Mouse (Mus musculus): Measurements from ENCODE around the gene Padi1. TPM values are rescaled to one million over a fixed set of nuclear protein-coding genes. Genes with fewer than 3 reads are reported as not detected.

The Padi1 gene
- polyA plus RNA-seq (2017; shearing (Covaris generic)): 0.32 TPM

GRCm38 (mm10) chr4:140845666-140846065, at the start of gene Padi1:
Padi1 (minus strand) TSS chr4:140845778.

DNA sequence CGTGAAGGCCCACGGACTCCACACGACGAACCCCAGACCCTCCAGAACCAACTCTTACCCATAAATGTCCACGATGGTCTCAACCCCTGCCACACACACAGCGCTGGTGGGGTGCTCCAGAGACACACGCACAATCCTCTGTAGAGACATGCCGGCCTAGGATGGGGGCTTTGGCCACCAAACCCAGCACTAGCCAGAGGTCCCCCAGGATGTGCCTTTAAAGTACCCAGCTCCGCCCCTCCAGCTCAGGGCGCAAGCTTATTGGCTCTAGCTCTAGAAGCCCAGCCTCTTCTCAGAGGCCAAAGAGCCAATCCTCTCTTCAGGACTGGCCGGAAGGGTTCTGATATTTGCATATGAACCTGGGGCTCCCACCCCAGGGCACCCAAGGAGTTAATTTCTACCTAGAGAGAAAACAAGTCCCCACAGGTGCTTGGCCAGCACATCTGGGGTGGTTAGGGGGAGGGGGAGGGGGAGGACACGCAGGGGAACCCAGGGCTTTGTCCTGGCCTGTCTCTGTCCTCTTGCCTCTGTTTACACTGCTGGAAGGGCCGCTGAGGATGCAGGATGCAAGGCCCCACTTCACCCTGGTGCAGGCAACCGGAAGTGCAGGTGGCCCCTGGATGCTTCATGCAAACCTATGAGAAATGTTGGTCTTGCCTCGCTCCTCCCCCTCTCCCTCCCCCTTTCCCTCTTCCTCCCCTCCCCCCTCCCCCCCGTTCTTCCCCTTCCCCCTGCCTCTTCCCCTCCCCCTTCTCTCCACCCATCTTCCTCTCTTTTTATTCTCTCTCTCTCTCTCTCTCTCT, 34.9 kb downstream of the Padi1 start, which contains the start of gene Padi3:
Gene Padi3, minus strand, starts transcription at position 191 of the 803 bp plus-strand sequence.

GRCm38 (mm10) chr4:140774025-140774800, 71.4 kb downstream of the Padi1 start, which contains the start of gene Padi4:
Padi4 (minus strand) TSS chr4:140774236.

Other genes with a start within 250 kb of the Padi1 start
- gene Arhgef10l, start 179.8 kb downstream of the Padi1 start, polyA plus RNA-seq (2017; shearing (Covaris generic)): 0.34 TPM
- 7.1 TPM for gene Rcc2, start 145.2 kb downstream of the Padi1 start, polyA plus RNA-seq (2017; shearing (Covaris generic))
- gene Padi6, start 103.1 kb downstream of the Padi1 start, polyA plus RNA-seq (2017; shearing (Covaris generic)): not detected
- 11.2 TPM for gene Padi4, start 71.5 kb downstream of the Padi1 start, polyA plus RNA-seq (2017; shearing (Covaris generic))
- 0.12 TPM for gene Padi3, start 35.1 kb downstream of the Padi1 start, polyA plus RNA-seq (2017; shearing (Covaris generic))
- gene Padi2, start 60.6 kb upstream of the Padi1 start, polyA plus RNA-seq (2017; shearing (Covaris generic)): 18.2 TPM
- gene Sdhb, start 115.4 kb upstream of the Padi1 start, polyA plus RNA-seq (2017; shearing (Covaris generic)): 315 TPM
- 10.0 TPM for gene Atp13a2, start 141.1 kb upstream of the Padi1 start, polyA plus RNA-seq (2017; shearing (Covaris generic))
- gene Mfap2, start 164.6 kb upstream of the Padi1 start, polyA plus RNA-seq (2017; shearing (Covaris generic)): not detected
- 1.2 TPM for gene Crocc, start 214.8 kb upstream of the Padi1 start, polyA plus RNA-seq (2017; shearing (Covaris generic))
- 143 TPM for gene Necap2, start 232.6 kb upstream of the Padi1 start, polyA plus RNA-seq (2017; shearing (Covaris generic))
- gene Spata21, start 242.6 kb upstream of the Padi1 start, polyA plus RNA-seq (2017; shearing (Covaris generic)): 0.71 TPM